Mouse (Mus musculus): Measurements from ENCODE around the gene 2610028H24Rik. TPM values are rescaled to one million over a fixed set of nuclear protein-coding genes. Genes with fewer than 3 reads are reported as not detected.

Gene 2610028H24Rik
- polyA plus RNA-seq, 1 experiment from 2014 or later: not detected

GRCm38 (mm10) chr10:76440281-76440680 lies 8.6 kb upstream of the 2610028H24Rik start, which contains the start of gene AC141477.1:
Gene AC141477.1, minus strand, starts transcription at chr10:76440444.
- WGBS (ENCODE audit: insufficient replicate concordance): 90% methylated on average over 17 of the region's 17 CpGs
- no peak within 1 kb of the TSS for H3K4me3 ChIP-seq (ENCODE audit: low read depth, low read length)
- no peak for DNase-seq

DNA sequence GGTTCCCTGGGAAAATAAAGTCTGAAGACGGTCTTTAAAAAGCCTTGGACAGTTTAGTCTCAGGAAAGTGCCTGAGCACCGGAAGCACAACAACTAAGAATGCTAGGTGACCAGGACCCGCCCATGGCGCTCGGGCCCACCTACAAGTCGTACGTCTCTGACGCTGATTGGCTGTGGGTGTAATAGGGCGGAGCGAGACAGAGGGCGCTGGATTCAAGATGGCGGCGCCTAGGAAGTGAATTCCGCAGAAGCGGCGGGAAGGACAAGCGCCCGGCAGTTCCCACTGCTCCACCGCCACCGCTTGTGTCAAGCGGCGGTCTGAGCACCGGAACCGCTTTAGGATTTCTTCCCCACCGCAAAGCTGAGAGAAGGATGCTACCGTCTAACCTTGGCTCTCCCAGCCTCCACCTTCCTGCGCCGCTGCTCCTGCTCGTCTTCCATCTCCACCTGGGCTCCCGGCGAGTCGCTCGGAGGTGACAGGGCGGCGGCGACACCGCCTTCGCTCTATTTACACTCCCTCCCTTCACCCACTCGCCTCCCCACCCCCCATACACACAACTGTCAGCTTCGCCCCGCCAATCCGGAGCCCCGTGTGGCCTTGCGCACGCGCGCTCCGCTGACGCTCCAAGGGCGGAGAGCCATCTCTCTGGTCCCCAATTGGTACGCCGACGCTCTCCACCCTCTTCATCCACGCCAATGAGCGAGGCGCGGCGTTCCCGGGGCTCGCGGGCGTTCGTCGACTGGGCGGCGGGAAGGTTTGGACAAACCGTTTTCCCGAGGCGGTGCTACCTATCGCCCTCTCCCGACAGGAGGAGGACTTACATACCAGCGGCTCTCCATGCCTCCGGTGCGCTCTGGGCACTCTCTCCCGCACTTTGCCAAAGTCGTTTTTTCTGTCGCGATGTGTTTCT lies 6.4 kb upstream of the 2610028H24Rik start, which contains the start of gene Pcnt:
Gene Pcnt, minus strand, starts transcription at position 609 of the 911 bp plus-strand sequence.
- H3K27me3 ChIP-seq (ENCODE audit: insufficient read depth, low read length): no peaks in the 10 kb centered on the region
- peak within 1 kb of the TSS; percentile 99 for H3K27ac ChIP-seq (ENCODE audit: low read depth)
- WGBS (ENCODE audit: insufficient replicate concordance): under 1% methylated on average over 78 of the region's 78 CpGs
- DNase-seq: peak; percentile 97
- TF ChIP-seq EP300 (IDR thresholded peaks at IDR 0.05; ENCODE audit: low read depth) (peak; percentile 59; the same call in 1 of the 2 replicates), CTCF (IDR thresholded peaks at IDR 0.05; ENCODE audit: low read depth) (peak; percentile 88)
- peaks cover 22% of the 10 kb centered on the region for H3K36me3 ChIP-seq (replicated peaks; ENCODE audit: insufficient read depth, low read length)
- H3K4me1 ChIP-seq (ENCODE audit: insufficient read depth): peaks cover 26% of the 10 kb centered on the region
- no peaks in the 10 kb centered on the region for H3K9me3 ChIP-seq (ENCODE audit: low read length)
- ATAC-seq: peak; percentile 98
- peak within 1 kb of the TSS; percentile 83 for H3K9ac ChIP-seq (replicated peaks)
- H3K4me2 ChIP-seq (ENCODE audit: low read depth, low read length): peak within 1 kb of the TSS; percentile 84
- H3K4me3 ChIP-seq (ENCODE audit: low read depth, low read length): peak within 1 kb of the TSS; percentile 87

More at GRCm38 (mm10) chr10:76440281-76440680, 8.6 kb upstream of the 2610028H24Rik start, which contains the start of gene AC141477.1:
- no peaks in the 10 kb centered on the region for H3K27me3 ChIP-seq (ENCODE audit: insufficient read depth, low read length)
- no peaks in the 10 kb centered on the region for H3K9me3 ChIP-seq (ENCODE audit: low read length)
- no peak within 1 kb of the TSS for H3K27ac ChIP-seq (ENCODE audit: low read depth)
- peaks cover 41% of the 10 kb centered on the region for H3K36me3 ChIP-seq (replicated peaks; ENCODE audit: insufficient read depth, low read length)
- ATAC-seq: no peak
- TF ChIP-seq EP300 (IDR thresholded peaks at IDR 0.05; ENCODE audit: low read depth): no peak
- no peak for TF ChIP-seq CTCF (IDR thresholded peaks at IDR 0.05; ENCODE audit: low read depth)
- peak within 1 kb of the TSS; percentile 84 for H3K4me2 ChIP-seq (ENCODE audit: low read depth, low read length)
- H3K4me1 ChIP-seq (ENCODE audit: insufficient read depth): peaks cover 16% of the 10 kb centered on the region
- H3K9ac ChIP-seq (replicated peaks): no peak within 1 kb of the TSS

- no peaks in the 10 kb centered on the region for H3K36me3 ChIP-seq (replicated peaks; ENCODE audit: insufficient read depth, low read length)
- no peak overlapping the region for H3K4me2 ChIP-seq (ENCODE audit: low read depth, low read length)
- H3K4me1 ChIP-seq (ENCODE audit: insufficient read depth): peaks cover 25% of the 10 kb centered on the region
- no peaks in the 10 kb centered on the region for H3K27me3 ChIP-seq (ENCODE audit: insufficient read depth, low read length)
- no peak overlapping the region for H3K9ac ChIP-seq (replicated peaks)
- WGBS (ENCODE audit: insufficient replicate concordance): 38% methylated on average over 4 of the region's 4 CpGs
- peak; percentile 47 for DNase-seq
- TF ChIP-seq CTCF (IDR thresholded peaks at IDR 0.05; ENCODE audit: low read depth) (no peak), EP300 (IDR thresholded peaks at IDR 0.05; ENCODE audit: low read depth) (peak; percentile 58; the same call in 1 of the 2 replicates)
- no peaks in the 10 kb centered on the region for H3K9me3 ChIP-seq (ENCODE audit: low read length)
- ATAC-seq: no peak
- no peak overlapping the region for H3K4me3 ChIP-seq (ENCODE audit: low read depth, low read length)
- H3K27ac ChIP-seq (ENCODE audit: low read depth): 0 out of 2 replicates have a peak overlapping the region, but pooled peaks have one; percentile 9
These were observed 2.7 kb upstream of the 2610028H24Rik start for GRCm38 (mm10) chr10:76445996-76446681.

DNA sequence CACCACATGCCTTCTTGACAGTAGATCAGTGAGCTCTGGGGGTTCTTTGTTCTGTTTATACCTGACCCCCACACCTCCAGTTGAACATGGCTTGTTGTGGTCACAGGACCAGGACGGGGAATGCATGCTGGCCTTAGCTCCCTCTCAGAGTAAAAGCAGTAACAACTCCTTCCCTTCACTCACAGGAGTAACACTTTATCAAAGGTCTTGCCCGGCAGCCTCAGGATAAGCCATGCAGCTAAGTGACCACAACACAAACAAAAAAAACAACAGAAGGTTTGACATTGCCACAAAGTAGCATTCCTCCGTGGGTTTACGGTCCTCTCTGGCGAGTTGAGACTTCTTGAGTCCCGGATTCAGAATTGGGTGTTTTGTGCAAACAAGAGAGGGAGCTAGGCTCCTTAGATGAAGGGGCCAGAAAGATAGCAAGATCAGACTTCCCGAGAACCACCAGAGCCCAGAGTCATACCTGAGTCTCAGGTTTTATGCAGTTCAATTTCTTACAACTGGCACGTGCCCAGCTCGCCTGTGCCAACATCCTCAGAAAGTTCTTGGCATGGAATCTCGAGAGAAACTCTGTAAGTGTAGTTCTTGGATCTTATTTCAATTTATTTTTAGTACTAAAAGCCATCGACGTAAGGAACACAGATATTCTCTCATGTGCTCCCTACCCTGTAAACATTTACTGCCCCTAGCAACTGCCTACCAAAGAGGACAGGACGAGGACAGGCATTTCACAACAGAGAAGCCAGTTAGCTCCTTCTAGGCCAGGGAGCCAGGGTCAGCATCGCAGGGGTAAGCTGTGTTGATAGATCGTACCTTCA lies 1.3 kb upstream of the 2610028H24Rik start:
- H3K4me1 ChIP-seq (ENCODE audit: insufficient read depth): peaks cover 17% of the 10 kb centered on the region
- ATAC-seq: no peak
- no peak overlapping the region for H3K27ac ChIP-seq (ENCODE audit: low read depth)
- no peaks in the 10 kb centered on the region for H3K27me3 ChIP-seq (ENCODE audit: insufficient read depth, low read length)
- no peak overlapping the region for H3K9ac ChIP-seq (replicated peaks)
- no peaks in the 10 kb centered on the region for H3K9me3 ChIP-seq (ENCODE audit: low read length)
- H3K4me3 ChIP-seq (ENCODE audit: low read depth, low read length): no peak overlapping the region
- DNase-seq: no peak
- WGBS (ENCODE audit: insufficient replicate concordance): 75% methylated on average over 15 of the region's 15 CpGs
- no peaks in the 10 kb centered on the region for H3K36me3 ChIP-seq (replicated peaks; ENCODE audit: insufficient read depth, low read length)
- no peak overlapping the region for H3K4me2 ChIP-seq (ENCODE audit: low read depth, low read length)
- TF ChIP-seq EP300 (IDR thresholded peaks at IDR 0.05; ENCODE audit: low read depth) (no peak), CTCF (IDR thresholded peaks at IDR 0.05; ENCODE audit: low read depth) (no peak)

- peak; percentile 59 for DNase-seq
These were observed 6.4 kb downstream of the 2610028H24Rik start for GRCm38 (mm10) chr10:76455289-76455688.

More at GRCm38 (mm10) chr10:76455289-76455688, 6.4 kb downstream of the 2610028H24Rik start:
- Histone ChIP-seq H3K27ac (ENCODE audit: low read depth) (no peak overlapping the region), H3K4me3 (ENCODE audit: low read depth, low read length) (no peak overlapping the region), H3K9me3 (ENCODE audit: low read length) (peaks cover 7% of the 10 kb centered on the region), H3K4me2 (ENCODE audit: low read depth, low read length) (no peak overlapping the region), H3K27me3 (ENCODE audit: insufficient read depth, low read length) (no peaks in the 10 kb centered on the region), H3K36me3 (replicated peaks; ENCODE audit: insufficient read depth, low read length) (no peaks in the 10 kb centered on the region), H3K4me1 (ENCODE audit: insufficient read depth) (no peaks in the 10 kb centered on the region), H3K9ac (replicated peaks) (no peak overlapping the region)
- WGBS (ENCODE audit: insufficient replicate concordance): 43% methylated on average over 5 of the region's 5 CpGs
- TF ChIP-seq CTCF (IDR thresholded peaks at IDR 0.05; ENCODE audit: low read depth): peak; percentile 78
- TF ChIP-seq EP300 (IDR thresholded peaks at IDR 0.05; ENCODE audit: low read depth): no peak
- ATAC-seq: no peak
